Mouse (Mus musculus) G1E (cell line): ENCODE results near the gene Gm13288.
"Not testable (repeated sequence)": the region's sequence is repeated elsewhere in the genome, so short reads cannot be mapped to it uniquely, and the experiment has no call there.

ENCODE experiments used
- CTCF ChIP-seq: IDR thresholded peaks from 2 replicates; pipeline ENCODE4 v1.5.1; 2012; ENCODE audit warnings: low read depth, low read length, inconsistent platforms, mixed read lengths
- TAL1 ChIP-seq: conservative IDR thresholded peaks from 2 replicates; pipeline ENCODE4 v1.6.1; 2012; ENCODE audit warnings: low read depth, low read length, inconsistent platforms, mixed read lengths

DNA sequence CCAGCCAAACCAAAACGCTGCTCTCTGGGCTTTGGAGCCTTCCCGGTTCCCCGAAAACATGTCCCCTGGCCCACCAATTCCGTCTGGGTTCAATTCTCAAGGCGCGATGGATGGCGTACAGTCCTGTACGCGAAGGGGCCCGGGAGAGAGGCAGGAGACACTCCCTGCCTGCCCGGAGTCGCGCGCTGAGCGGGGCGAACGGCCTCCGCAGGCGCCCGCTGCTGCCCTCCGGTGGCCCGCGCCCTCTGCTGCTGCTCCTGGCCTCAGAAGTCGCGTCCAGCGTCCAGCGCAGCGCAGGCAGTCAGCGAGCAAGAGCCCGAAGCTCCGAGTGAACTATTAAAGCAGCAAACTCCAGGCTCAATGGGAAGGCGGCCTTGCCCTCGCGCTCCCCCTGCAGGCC, 430 bp downstream of the Gm13288 start:
- not testable (repeated sequence) for TF ChIP-seq CTCF, TAL1
